Mouse (Mus musculus): Measurements from ENCODE around the gene Adprh.

Adprh gene

DNA sequence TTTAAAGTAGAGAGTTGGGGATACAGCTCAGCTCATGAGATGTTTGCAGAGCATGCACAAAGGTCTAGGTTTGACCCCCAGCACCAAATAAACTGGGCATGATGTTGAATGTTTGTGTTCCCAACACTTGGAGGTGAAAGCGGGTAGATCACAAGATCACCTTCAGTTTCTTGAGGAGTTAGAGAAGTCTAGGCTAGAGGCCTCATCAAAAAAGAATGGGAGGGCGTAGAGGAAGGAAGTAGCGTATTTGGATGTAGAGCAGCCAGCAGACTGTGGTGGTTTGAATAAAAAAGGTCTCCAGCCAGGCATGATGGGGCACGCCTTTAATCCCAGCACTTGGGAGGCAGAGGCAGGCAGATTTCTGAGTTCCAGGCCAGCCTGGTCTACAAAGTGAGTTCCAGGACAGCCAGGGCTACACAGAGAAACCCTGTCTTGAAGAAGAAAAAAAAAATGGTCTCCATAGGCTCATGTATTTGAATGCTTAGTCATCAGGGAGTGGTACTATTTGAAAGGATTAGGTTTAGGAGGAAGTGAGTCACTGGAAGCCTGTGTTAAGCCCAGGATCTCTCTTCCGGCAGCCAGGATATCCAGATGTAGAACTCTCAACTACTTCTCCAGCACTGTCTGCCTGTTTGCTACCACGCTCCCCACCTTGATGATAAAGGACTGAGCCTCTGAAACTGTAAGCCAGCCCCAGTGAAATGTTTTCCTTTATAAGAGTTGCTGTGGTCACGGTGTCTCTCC is 8.6 kb downstream of the Adprh start:
- no peak for DNase-seq (ENCODE audit: low spot score in 2 of 2)

DNA sequence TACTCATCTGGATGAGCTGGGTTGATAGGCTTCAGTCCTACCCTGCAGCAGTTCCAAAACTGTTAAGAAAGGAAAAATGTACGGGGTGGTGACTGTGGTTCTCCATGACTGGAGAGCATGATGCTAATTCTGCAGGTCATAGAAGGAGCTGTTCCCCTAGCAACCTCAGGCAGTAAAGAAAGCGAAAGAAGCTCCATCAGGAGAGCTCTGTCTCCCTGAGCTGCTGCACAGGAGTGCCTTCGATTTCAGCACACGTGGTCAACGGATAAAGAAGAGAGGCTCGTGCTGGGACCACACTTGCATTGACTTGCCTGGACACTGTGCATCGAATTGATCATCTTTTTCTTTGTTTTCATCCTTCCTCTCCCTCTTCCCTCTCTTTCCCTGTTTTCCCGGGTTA is 10.3 kb downstream of the Adprh start:
- DNase-seq (ENCODE audit: low spot score in 2 of 2): no peak

DNA sequence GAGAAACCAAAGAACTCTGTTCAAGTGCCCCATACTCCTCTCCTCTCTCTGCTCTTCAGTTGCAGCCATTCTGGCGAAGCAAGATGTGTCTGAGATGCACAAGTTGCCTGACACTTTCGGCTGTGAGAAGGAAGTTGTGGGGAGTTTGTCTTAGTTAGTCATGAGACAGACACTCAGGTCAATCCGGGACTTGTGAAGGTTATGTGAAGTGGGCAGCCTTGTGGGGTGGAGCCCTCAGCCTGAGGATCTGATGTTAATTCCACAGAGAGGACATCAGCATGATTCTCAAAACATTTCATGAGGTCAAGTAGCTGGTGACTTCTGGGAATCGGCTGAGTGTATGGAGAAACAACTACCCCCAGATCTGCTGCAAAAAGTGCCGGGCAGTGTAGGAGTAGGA is 10.9 kb downstream of the Adprh start:
- no peak for DNase-seq (ENCODE audit: low spot score in 2 of 2)

DNA sequence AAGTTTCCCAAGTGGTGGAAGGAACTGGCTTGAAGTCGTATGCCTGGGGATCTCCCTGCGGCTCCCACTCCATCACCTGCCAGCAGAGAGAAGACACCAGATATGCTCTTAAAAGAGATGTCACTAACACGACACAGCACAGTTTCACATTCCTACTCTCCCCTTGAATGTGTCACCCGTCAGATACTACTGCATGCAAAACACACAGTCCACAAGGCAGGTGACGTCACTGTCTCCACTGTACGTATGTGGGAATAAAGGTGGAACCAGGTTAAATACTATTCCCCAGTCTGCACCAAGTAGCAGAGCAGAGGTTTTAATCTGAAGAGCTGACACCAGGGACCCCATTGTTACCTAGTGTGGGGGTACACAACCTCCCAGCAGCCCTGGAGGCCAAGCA is 12.1 kb downstream of the Adprh start:
- DNase-seq (ENCODE audit: low spot score in 2 of 2): no peak

GRCm38 (mm10) chr16:38439190-38439589 is 13.3 kb downstream of the Adprh start:
- DNase-seq (ENCODE audit: low spot score in 2 of 2): no peak

DNA sequence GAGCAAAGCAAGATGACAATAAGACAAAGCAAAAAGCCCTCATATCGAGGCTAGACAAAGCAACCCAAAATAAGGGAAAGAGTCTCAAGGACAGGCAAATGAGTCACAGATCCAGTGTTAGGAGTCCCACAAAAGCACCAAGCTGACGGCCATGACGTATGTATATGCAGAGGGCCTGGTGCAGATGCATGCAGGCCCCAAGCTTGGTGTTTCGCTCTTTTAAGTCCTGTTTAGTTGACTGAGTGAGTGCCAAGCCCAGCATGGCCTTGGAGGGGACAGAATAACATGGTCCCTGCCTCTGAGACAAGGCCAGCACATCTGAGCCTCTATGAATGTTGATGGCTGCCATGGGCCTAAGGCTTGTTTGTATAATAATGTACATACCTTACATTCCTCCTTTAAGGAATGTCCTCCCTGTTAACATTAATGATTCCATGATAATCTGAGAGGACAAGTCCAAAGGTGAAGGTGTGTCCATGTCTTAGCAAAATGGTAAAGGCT is 18.2 kb downstream of the Adprh start:
- no peak for DNase-seq (ENCODE audit: low spot score in 2 of 2)

DNA sequence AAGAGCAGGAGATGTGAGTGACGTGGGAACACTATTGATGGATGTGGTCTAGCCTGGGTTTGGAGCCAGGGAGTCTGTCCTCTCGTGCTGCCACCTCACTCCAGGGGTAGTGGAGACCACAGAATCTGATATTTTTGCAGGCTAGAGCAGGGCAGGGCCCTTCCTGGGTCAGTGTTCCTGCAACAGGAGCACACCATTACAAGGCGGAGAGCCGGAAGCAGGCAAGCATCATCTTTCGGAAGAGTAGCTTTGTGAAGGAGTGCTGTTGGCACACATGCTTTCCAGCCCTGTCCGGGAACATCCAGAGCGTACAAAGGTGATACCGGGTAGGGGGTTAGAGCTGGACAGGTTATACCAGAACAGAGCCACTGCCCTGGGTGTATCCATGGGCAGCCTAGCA is 19.0 kb downstream of the Adprh start:
- no peak for DNase-seq (ENCODE audit: low spot score in 2 of 2)

GRCm38 (mm10) chr16:38432498-38433425 is 19.7 kb downstream of the Adprh start, which contains the start of gene Pla1a:
Gene Pla1a (minus strand): TSS chr16:38433145.
- no peak for DNase-seq (ENCODE audit: low spot score in 2 of 2)

- DNase-seq (ENCODE audit: low spot score in 2 of 2): no peak
Observed at GRCm38 (mm10) chr16:38431446-38432185, 20.9 kb downstream of the Adprh start.

DNA sequence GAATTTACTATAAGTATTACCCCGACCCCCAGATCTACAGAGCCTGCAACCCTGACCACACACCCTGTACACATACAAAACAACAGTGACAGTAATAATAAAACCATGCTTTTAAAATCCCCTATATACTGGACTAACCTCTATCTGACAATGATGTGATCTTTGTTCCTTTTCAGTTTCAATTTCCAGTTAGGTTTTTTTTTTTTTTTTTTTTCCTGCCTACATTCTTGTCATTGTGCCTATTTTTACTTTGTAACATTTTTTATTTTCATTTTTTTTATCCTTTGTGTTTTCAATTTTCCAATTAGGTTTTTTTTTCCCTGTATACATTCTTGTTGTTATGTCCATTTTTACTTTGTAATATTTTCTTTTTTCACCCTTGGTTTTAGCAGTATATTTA is 26.7 kb downstream of the Adprh start:
- DNase-seq (ENCODE audit: low spot score in 2 of 2): no peak

- no peak for DNase-seq (ENCODE audit: low spot score in 2 of 2)
Observed at GRCm38 (mm10) chr16:38425374-38425773, 27.1 kb downstream of the Adprh start.

DNA sequence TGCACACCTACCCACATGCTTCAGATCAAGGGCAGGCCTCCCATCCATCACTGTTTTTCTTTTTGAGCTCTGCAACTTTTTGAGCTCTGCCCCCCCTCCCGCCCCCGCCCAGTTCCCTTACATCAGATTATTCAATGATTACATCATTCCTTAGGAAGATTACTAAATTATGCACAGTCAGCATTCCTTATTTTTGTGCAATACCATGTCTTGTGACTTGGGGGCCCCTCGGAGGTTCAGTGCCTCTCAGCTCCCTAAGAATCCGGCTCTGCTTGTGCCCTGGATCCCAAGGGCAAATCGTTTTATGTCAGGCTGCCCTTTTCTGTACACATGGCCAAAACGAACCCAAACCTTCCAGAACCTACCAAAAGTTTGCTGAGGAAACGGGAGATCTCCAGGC is 37.5 kb downstream of the Adprh start:
- no peak for DNase-seq (ENCODE audit: low spot score in 2 of 2)

GRCm38 (mm10) chr16:38408416-38408815 is 44.1 kb downstream of the Adprh start:
- no peak for DNase-seq (ENCODE audit: low spot score in 2 of 2)

DNA sequence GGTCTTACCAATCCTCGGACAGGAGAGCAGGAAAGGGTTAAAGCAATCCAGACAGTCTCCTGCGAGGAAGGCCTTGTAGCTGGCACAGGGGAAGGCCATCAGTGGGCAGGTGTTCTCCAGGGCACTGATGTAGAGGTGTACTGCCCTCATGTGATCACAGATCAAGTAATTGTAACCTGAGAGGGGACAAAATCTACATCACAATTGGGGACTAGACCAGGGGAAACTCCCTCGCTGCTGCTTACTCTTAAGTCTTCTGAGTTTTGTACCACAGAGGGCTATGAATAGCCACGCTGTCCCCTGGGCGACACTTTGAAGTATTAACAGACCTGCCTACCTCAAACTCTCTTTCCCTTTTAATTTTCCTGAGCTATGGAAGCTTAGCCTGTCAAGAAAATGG is 44.9 kb downstream of the Adprh start:
- no peak for DNase-seq (ENCODE audit: low spot score in 2 of 2)

GRCm38 (mm10) chr16:38406708-38407107 is 45.8 kb downstream of the Adprh start:
- DNase-seq (ENCODE audit: low spot score in 2 of 2): no peak

DNA sequence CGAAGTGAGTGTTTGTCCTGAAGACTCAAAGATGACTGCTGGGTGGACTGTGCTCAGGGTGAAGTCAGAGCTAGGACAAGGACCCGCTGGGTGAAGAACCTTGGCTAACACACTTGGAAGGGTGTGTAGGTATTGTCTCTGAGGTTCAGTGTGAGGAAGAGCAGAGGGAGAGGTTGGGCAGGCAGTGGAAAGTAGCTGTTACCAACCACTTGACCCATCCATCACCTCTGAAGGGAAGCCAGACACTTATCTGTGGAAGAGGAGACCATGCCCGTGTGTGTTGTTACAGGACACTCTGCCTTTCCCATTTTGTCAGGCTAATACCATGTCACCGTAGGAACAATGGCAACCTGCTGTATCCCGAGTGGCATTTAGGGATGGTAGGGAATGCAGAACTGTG is 46.2 kb downstream of the Adprh start:
- DNase-seq (ENCODE audit: low spot score in 2 of 2): no peak

GRCm38 (mm10) chr16:38403639-38404038 is 48.9 kb downstream of the Adprh start:
- no peak for DNase-seq (ENCODE audit: low spot score in 2 of 2)

DNA sequence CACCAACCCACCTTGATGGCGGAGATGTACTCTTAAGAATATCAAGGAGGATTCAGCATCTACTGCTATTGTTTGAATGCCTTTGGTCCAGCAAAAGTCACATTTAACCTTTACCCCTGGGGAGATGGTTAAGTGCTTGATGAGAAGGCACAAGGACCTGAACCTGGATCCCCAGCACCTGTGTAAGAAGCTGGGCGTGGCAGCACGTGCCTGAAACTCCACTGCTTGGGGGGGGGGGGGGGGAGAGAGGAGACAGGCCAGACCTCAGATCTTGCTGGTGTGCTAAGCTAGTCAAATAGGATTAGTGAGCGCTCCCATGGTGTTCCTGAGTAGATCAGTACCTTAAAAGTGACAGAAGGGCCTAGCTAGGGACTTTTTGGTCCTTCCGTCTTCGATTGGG is 51.0 kb downstream of the Adprh start:
- no peak for DNase-seq (ENCODE audit: low spot score in 2 of 2)

DNA sequence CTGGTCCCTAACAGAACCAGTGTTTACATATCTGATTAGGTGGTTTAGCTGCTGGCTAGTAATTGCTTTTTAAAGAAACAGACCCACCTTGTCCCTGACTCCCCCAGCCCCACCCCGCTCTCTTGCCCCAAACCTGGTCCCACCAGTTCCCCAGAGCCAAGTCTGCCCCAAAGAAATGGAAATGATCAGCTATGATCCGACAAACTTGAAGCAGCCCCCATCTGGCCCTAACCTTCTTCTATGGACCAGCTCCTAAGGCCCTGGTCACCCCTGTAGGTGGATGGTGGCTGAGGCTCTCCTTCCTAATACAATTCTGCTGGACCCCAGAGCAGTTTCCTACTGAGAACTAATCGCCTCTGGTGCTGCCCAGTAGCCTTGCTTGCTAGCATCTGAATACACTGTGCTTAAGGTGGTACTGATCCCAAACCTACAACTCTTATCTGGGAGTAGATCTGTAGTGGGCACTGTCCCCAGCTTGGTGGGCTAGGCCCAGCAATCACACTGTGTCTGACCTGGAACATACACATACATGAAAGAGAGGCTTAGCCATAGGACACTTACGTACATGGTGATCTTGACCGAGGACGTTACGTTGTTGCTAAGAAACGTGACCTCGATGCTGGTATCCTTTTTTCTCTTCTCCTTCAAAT is 52.1 kb downstream of the Adprh start:
- no peak for DNase-seq (ENCODE audit: low spot score in 2 of 2)

- DNase-seq (ENCODE audit: low spot score in 2 of 2): peak; percentile 14 to 56
Observed at GRCm38 (mm10) chr16:38399531-38400231, 52.8 kb downstream of the Adprh start.

DNA sequence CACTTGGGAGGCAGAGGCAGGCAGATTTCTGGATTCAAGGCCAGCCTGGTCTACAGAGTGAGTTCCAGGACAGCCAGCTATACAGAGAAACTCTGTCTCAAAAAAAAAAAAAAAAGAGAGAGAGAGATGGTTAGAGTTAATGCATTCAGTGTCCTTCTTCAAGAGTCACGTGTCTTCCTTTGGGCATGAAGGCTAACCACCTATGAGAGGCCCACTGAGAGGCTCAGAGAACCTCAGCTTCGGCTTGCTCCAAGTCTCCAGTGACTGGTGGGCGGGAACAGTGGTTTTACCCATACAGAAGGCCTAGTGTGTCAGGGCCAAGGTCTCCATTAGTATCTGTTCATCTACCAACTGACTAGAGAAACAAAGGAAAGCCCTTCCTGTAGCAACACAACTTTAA is 53.4 kb downstream of the Adprh start:
- DNase-seq (ENCODE audit: low spot score in 2 of 2): no peak

Data from urinary bladder, adult 18-20 months (tissue).